Mouse (Mus musculus) gastrocnemius, adult 8-10 months (tissue): ENCODE results near the gene Nrf1. TPM values are rescaled to one million over a fixed set of nuclear protein-coding genes. Genes with fewer than 3 reads are reported as not detected.
A peak's percentile ranks its signal among the peaks of the same experiment; 100 is the strongest.

ENCODE experiments used
- DNase-seq, 2 experiments: peaks; one replicate each; pipeline ENCODE4 v3.0.0; 2022; ENCODE audit warnings: low spot score in 2 of 2
- microRNA-seq: library from miRNA; unstranded; fragments of <30 nt; microRNA quantifications from one replicate; pipeline ENCODE4 v1.2.0, GENCODE M21; 2022
- total RNA-seq, 4 experiments: library from RNA; stranded (reverse); gene quantifications; 2 replicates each; pipeline ENCODE4 v1.2.4; 2022

The Nrf1 gene
- total RNA-seq, 4 experiments from 2014 or later, result 10.8 to 13.6 (median 11.7) TPM

- no peak for DNase-seq
Observed at GRCm38 (mm10) chr6:30174461-30175224, 126.9 kb downstream of the Nrf1 start.

DNA sequence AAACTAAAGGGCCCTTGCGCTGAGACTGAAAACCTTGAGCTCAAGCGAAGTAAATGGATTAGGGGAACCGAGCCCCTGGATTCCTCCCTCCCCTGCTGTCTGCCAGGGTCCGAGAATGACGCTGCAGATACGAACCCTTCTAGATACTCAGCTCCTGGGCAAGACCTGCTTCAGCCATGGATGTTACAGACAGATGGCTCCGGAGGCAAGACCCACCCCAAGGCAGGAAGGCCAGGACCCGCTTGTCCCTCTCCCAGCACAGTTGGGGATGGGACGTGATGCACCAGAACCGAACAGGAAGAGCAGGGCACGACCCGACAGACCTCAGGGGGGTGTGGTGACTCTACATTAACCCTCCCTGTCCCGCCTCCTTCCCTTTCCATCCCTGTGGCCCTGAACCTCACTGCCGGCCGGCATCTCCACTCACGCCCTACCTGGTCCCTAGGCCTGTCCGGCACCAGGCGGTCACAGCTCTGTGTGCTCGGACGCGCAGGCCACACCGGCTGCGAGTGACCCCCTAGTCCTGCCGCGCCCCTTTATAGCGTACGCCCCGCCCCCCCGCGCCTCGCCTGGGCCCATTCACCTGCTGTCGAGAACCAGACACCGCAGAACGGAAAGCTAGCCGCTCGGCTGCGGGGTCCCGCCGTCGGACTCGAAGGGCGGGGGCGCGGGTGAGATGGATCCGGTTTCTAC, 127.6 kb downstream of the Nrf1 start:
- no peak for DNase-seq

DNA sequence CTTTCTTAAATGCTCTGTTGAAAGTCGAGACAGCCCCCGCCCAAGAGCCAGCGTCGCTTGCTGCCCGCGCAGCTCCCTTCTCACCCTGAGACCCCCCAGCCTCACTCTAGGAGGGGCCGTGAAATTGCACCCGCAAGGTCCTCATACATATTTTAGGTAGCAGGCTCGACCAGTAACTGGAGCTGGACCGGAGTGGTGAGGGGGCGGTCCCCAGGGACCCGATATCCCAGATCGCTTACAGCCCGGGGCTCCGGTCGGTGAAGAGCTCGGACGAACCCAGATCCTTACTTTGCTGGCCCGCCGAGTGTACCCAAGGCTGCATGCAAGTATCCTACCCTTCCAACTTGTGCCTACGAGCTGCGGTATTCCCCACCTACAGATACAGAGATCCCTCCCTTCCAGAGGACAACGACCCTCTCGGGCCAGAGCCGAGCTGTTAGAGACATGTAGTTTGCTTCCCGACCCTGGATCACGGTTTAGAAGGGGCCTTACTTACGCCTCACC, 128.2 kb downstream of the Nrf1 start:
- DNase-seq, result no peak

GRCm38 (mm10) chr6:30176496-30176895, 128.7 kb downstream of the Nrf1 start:
- no peak for DNase-seq

GRCm38 (mm10) chr6:30177305-30177704, 129.5 kb downstream of the Nrf1 start:
- DNase-seq, result no peak

- no peak for DNase-seq
Observed at GRCm38 (mm10) chr6:30178023-30178639, 130.3 kb downstream of the Nrf1 start.

DNA sequence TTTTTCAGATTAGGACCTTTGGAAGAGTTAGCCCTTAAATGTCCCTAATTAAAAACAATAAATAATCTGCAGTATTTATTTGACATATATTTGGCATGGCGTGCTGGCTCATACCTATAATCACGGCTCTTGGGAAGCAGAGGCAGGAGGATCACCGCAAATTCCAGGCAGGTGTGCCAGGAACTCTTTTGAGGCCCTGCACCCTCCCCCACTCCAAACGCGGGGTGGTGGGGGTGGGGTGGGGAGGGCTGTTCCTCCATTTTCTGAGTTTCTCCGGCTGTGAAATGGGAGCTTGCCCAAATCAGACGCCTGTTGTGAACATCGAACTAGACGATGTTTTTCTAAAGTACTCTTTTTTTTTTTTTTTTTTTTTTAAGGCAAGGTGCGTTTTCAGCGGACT, 131.3 kb downstream of the Nrf1 start:
- no peak for DNase-seq

GRCm38 (mm10) chr6:30180321-30180720, 132.5 kb downstream of the Nrf1 start:
- no peak for DNase-seq

- no peak for DNase-seq
Observed at GRCm38 (mm10) chr6:30182038-30182437, 134.2 kb downstream of the Nrf1 start.

DNA sequence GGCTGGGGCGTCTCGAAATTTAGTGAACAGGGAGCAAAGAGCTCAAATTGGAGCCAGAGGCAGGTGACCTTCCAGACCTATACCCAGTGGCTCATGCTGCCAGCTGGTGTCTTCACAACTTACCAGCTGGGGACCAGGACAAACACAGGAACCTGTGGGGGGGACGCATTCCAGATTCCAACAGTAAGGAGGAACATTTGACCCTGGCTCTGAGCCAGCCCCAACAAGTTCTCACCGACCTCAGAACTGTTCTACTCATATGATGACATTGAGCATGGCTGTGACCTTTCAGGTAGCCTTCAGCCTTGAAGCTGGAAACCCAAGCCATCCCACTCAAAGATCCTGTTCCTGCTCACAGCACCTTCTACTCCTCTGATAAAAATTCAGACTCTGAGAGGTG, 135.8 kb downstream of the Nrf1 start:
- no peak for DNase-seq

DNA sequence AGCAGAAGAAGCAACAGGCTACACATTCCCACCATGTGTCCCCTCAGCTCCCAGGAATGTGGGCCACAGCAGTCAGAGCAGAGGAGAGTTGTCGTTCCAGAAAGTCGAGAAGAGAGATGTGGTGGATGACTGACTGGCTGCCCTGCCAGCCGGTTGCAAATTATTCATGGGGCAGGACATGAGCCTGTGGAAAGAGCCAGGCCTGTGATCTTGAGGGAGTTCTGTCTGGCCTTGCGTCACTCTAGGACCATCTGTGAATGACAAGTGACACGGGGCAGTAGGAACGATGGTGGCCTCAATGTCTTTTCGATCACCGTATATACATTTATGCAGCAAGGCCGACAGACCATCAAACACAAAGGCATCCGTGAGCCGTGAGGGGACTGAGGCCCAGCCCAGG, 147.9 kb downstream of the Nrf1 start:
- DNase-seq, result no peak

GRCm38 (mm10) chr6:30196143-30196542, 148.4 kb downstream of the Nrf1 start:
- DNase-seq, result no peak

Small RNA genes lying within 50 kb of the gene (microRNA-seq; reads per million reads assigned to microRNA genes)
- gene Mir182 (10.8 reads per million, percentile 6 among the genes with 10 or more reads in this experiment), gene Mir183 (84.0 reads per million, percentile 48 among the genes with 10 or more reads in this experiment), gene Mir96 (not detected)

Other genes starting within 250 kb of the Nrf1 start
- under 1 TPM; 0.75 to 0.99 (median 0.88) TPM for gene Strip2, start 131.0 kb upstream of the Nrf1 start, total RNA-seq